Mouse (Mus musculus): Measurements from ENCODE around the gene Adssl1.

- TF ChIP-seq POLR2A (IDR thresholded peaks at IDR 0.05; ENCODE audit: insufficient read length, low read depth) (no peak), MYOD1 (IDR thresholded peaks at IDR 0.05; ENCODE audit: control insufficient read depth in 1 of 3, insufficient read length in 2 of 3, low read depth in 2 of 3) (no peak), MAX (IDR thresholded peaks at IDR 0.05; ENCODE audit: low read depth) (no peak), TCF3 (IDR thresholded peaks at IDR 0.05; ENCODE audit: insufficient read length, low read depth) (no peak), POLR2AphosphoS2 (IDR thresholded peaks at IDR 0.05; ENCODE audit: insufficient read length, low read depth) (no peak), CEBPB (IDR thresholded peaks at IDR 0.05; ENCODE audit: insufficient read depth, poor library complexity, severe bottlenecking) (no peak), USF1 (IDR thresholded peaks at IDR 0.05; ENCODE audit: low read depth) (no peak), MYOG (IDR thresholded peaks at IDR 0.05; ENCODE audit: control insufficient read depth in 1 of 3, insufficient read depth in 1 of 3, insufficient read length in 2 of 3, low read depth in 2 of 3) (no peak), TCF12 (IDR thresholded peaks at IDR 0.05; ENCODE audit: insufficient read depth, poor library complexity, severe bottlenecking) (no peak), E2F4 (IDR thresholded peaks at IDR 0.05; ENCODE audit: insufficient read depth) (no peak), SRF (IDR thresholded peaks at IDR 0.05; ENCODE audit: control insufficient read depth, insufficient read length, low read depth) (no peak), REST (IDR thresholded peaks at IDR 0.05; ENCODE audit: insufficient read depth, insufficient read length) (no peak)
These were observed 40.4 kb upstream of the Adssl1 start for GRCm38 (mm10) chr12:112579430-112579829.

Data from myocyte (in vitro differentiated cells).